Mouse (Mus musculus) B cell, adult 62 days (primary cell): ENCODE results near the gene Egf. TPM values are rescaled to one million over a fixed set of nuclear protein-coding genes. Genes with fewer than 3 reads are reported as not detected.

ENCODE experiments used
- total RNA-seq: library from RNA; stranded (reverse); gene quantifications from 4 replicates; pipeline ENCODE4 v1.2.4, GENCODE M21; 2023

Gene Egf
- 3.4 to 6.0 TPM (median 5.3 TPM) in 4 replicates for total RNA-seq

DNA sequence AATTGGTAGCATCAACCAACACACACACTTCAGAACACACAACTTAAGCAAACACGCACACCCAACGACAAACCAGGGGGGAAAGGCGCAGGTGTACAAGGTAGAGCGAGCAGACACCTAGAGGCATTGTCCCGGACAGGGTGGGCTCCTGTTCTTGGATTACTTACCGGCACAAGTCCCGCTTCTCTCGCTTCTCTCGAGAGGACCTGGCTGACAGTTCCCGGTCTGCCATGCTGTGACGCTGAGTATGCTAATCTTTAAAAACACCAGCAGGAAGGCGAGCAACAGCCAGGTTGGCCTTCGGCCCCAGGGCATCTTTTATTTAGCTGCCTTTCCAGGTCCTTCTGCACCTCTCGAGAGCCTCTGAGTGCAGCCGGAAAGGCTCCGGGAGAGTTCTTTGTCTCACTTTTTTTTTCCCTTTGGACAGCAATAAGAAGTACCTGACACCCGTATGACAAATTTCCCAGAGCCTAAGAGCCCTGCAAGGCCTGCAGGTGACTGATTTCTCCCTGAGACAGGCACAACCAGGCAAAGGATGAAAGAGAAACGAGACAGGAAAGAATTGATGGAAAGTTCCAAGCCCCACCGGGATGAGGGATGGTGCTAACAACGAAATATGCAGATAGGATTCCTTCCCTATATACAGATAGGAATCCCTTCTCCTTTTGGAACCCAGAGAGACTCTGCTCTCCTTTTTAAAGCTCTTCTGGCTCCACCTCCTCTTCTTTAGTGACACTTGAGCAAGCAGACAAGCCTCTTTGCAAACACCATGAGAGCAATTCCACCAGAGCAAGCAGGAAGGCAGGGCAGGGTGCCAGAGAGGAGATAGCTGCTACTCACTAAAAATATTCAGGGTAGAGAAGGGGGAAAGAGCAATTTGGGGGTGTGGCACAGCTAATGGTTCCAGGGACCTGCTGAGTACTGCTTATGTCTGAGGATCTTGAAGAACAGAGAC, at the start of gene Egf:
TSS of gene Egf (minus strand) at position 667 of the 955 bp plus-strand sequence.

DNA sequence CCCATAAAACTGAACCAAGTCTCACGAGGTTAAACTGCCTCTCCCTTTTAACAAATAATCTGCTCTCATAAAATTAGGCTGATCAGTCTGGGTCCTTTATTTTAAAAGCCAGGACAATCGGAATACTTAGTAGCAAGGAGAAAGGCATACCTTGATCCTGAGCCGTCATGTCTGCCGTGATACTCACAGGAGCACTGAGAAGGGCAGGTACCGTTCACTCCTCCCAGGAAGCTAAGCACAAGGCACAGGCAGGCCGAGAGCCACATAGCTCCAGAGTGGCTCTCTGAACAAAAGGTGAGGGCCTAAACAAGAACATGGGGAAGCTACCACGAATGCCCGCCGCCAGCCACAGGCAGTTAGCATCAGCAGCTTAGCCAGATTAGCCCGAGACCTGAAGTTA, 48.6 kb upstream of the Egf start, which contains the start of gene Lrit3:
TSS of gene Lrit3 (minus strand) at position 266 of the 400 bp plus-strand sequence.

Other genes with a start within 250 kb of the Egf start
- gene Elovl6, start 223.0 kb downstream of the Egf start, total RNA-seq: 2.2 to 3.3 TPM (median 3.2 TPM) in 4 replicates
- gene Lrit3, start 48.7 kb upstream of the Egf start, total RNA-seq: not detected in 4 replicates
- gene Rrh, start 67.3 kb upstream of the Egf start, total RNA-seq: 3.1 to 4.5 TPM (median 3.8 TPM) in 4 replicates
- 60.8 to 72.6 TPM (median 66.1 TPM) in 4 replicates for gene Gar1, start 76.1 kb upstream of the Egf start, total RNA-seq
- not detected in 4 replicates for gene Cfi, start 80.6 kb upstream of the Egf start, total RNA-seq
- 11.3 to 17.0 TPM (median 13.3 TPM) in 4 replicates for gene Pla2g12a, start 123.3 kb upstream of the Egf start, total RNA-seq
- gene Casp6, start 146.1 kb upstream of the Egf start, total RNA-seq: 23.0 to 28.2 TPM (median 26.5 TPM) in 4 replicates
- not detected in 4 replicates for gene Mcub, start 214.9 kb upstream of the Egf start, total RNA-seq